Mouse (Mus musculus): Measurements from ENCODE around the gene Zfp874a. TPM values are rescaled to one million over a fixed set of nuclear protein-coding genes. Genes with fewer than 3 reads are reported as not detected.

The Zfp874a gene
- polyA plus RNA-seq (2014; fragmentation: Nextera tagmentation; extraction: Ambion mirVana) = 7.5 TPM in 2 replicates

GRCm38 (mm10) chr13:67451172-67452020 lies at the start of gene Zfp874a:
Zfp874a (minus strand) TSS chr13:67451624.
- peak; percentile 87 for DNase-seq (ENCODE audit: low spot score)
- 1% methylated on average over 20 of the region's 20 CpGs for WGBS
- no peak within 1 kb of the TSS for H3K27ac ChIP-seq (ENCODE audit: low read depth, low read length)

DNA sequence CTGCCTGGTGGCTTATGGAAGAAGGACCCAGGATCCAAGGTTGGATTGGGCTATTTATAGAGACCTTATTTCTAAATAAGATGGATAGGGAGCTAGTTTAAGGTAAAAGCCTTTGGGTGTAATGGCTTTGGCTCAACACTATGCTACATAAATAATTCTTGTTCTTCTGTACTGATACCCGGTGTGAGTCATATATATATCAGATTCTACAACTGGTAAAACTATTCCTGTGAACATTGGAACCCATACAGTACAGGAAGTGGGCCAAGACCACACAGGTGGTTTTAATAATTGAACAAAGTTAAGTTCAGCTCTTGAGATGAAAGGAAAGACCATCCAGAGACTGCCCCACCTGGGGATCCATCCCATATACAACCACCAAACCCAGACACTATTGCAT lies 49.5 kb upstream of the Zfp874a start:
- Histone ChIP-seq H3K4me2 (replicated peaks; ENCODE audit: low read depth, low read length) (no peak overlapping the region), H3K36me3 (ENCODE audit: control insufficient read depth, insufficient read depth, low read length) (no peaks in the 10 kb centered on the region), H3K4me3 (ENCODE audit: low read depth, low read length) (no peak overlapping the region), H3K27ac (ENCODE audit: low read depth, low read length) (no peak overlapping the region), H3K4me1 (replicated peaks; ENCODE audit: control insufficient read depth, insufficient read depth, low read length) (no peaks in the 10 kb centered on the region), H3K9me3 (ENCODE audit: control insufficient read depth, low read length) (no peaks in the 10 kb centered on the region), H3K27me3 (ENCODE audit: control insufficient read depth, insufficient read depth, low read length) (no peaks in the 10 kb centered on the region), H3K9ac (ENCODE audit: low read depth, low read length) (no peak overlapping the region)
- ATAC-seq (ENCODE audit: low FRiP score) (peak; percentile 41), DNase-seq (ENCODE audit: low spot score) (no peak)
- WGBS = 68% methylated on average over 1 of the region's 1 CpGs

More at GRCm38 (mm10) chr13:67451172-67452020, at the start of gene Zfp874a:
- ATAC-seq (ENCODE audit: low FRiP score) = peak; percentile 96
- peak within 1 kb of the TSS; percentile 45 for H3K4me3 ChIP-seq (ENCODE audit: low read depth, low read length)
- peak within 1 kb of the TSS; percentile 52 for H3K4me2 ChIP-seq (replicated peaks; ENCODE audit: low read depth, low read length)
- peak within 1 kb of the TSS; percentile 51 for H3K9ac ChIP-seq (ENCODE audit: low read depth, low read length)
- H3K27me3 ChIP-seq (ENCODE audit: control insufficient read depth, insufficient read depth, low read length) = no peaks in the 10 kb centered on the region
- no peaks in the 10 kb centered on the region for H3K36me3 ChIP-seq (ENCODE audit: control insufficient read depth, insufficient read depth, low read length)
- no peaks in the 10 kb centered on the region for H3K9me3 ChIP-seq (ENCODE audit: control insufficient read depth, low read length)
- no peaks in the 10 kb centered on the region for H3K4me1 ChIP-seq (replicated peaks; ENCODE audit: control insufficient read depth, insufficient read depth, low read length)

- H3K27me3 ChIP-seq (ENCODE audit: control insufficient read depth, insufficient read depth, low read length) = no peaks in the 10 kb centered on the region
- H3K9ac ChIP-seq (ENCODE audit: low read depth, low read length) = peak within 1 kb of the TSS; percentile 70
- peak; percentile 97 for ATAC-seq (ENCODE audit: low FRiP score)
- H3K4me1 ChIP-seq (replicated peaks; ENCODE audit: control insufficient read depth, insufficient read depth, low read length) = no peaks in the 10 kb centered on the region
- peak; percentile 89 for DNase-seq (ENCODE audit: low spot score)
- H3K9me3 ChIP-seq (ENCODE audit: control insufficient read depth, low read length) = no peaks in the 10 kb centered on the region
- no peak within 1 kb of the TSS for H3K27ac ChIP-seq (ENCODE audit: low read depth, low read length)
- 1% methylated on average over 22 of the region's 22 CpGs for WGBS
- H3K4me2 ChIP-seq (replicated peaks; ENCODE audit: low read depth, low read length) = peak within 1 kb of the TSS; percentile 73
- no peaks in the 10 kb centered on the region for H3K36me3 ChIP-seq (ENCODE audit: control insufficient read depth, insufficient read depth, low read length)
- peak within 1 kb of the TSS; percentile 77 for H3K4me3 ChIP-seq (ENCODE audit: low read depth, low read length)
Measured at GRCm38 (mm10) chr13:67500084-67500719, 48.8 kb upstream of the Zfp874a start, which contains the start of gene Zfp58. Zfp58 (minus strand) TSS chr13:67500555.

DNA sequence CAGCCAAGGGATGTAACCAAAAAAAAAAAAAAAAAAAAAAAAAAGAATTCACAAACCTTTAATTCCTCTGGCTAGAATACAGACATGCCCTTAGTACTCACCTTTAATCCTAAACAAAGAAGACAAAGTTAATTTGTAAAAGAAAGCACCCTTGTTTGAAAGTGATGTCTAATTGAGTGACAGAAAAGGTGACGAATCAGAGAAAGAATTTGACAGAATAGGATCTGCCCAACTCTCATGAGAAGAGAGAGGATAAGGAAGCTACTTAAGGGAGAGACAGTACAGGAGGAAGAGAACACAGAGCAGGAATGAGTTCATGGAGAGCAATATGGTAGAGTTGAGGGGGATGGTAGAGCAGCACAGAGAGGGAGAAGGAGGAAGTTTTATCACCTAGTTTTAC lies 44.2 kb upstream of the Zfp874a start:
- no peaks in the 10 kb centered on the region for H3K4me1 ChIP-seq (replicated peaks; ENCODE audit: control insufficient read depth, insufficient read depth, low read length)
- H3K27ac ChIP-seq (ENCODE audit: low read depth, low read length) = no peak overlapping the region
- H3K4me2 ChIP-seq (replicated peaks; ENCODE audit: low read depth, low read length) = no peak overlapping the region
- no peak overlapping the region for H3K9ac ChIP-seq (ENCODE audit: low read depth, low read length)
- no peaks in the 10 kb centered on the region for H3K27me3 ChIP-seq (ENCODE audit: control insufficient read depth, insufficient read depth, low read length)
- no peak for DNase-seq (ENCODE audit: low spot score)
- 84% methylated on average over 1 of the region's 1 CpGs for WGBS
- ATAC-seq (ENCODE audit: low FRiP score) = no peak
- H3K9me3 ChIP-seq (ENCODE audit: control insufficient read depth, low read length) = peaks cover 5% of the 10 kb centered on the region; the same call in 1 of the 2 replicates
- peaks cover 17% of the 10 kb centered on the region for H3K36me3 ChIP-seq (ENCODE audit: control insufficient read depth, insufficient read depth, low read length)
- no peak overlapping the region for H3K4me3 ChIP-seq (ENCODE audit: low read depth, low read length)

DNA sequence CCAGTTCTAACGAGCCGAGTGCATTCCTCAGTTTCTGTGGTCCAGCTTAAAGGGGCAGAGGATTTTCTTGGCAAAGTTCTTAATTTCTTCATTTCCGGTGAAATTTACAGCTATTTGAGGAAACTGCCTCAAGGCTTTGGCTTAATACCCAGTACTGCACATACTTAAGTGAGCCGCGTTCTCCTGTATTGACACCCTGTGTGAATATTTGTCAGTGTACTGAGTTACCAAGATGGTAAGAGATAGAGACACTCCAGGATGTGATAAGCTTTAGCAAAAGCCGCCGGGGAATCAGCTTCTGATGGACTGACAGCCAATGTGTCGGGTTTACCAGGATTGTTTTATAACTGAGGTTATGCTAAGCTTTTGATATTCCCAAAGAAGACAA lies 33.0 kb upstream of the Zfp874a start:
- peak; percentile 7 for DNase-seq (ENCODE audit: low spot score)
- Histone ChIP-seq H3K9ac (ENCODE audit: low read depth, low read length) (0 out of 2 replicates have a peak overlapping the region, but pooled peaks have one; percentile 32), H3K4me3 (ENCODE audit: low read depth, low read length) (peak overlapping the region; percentile 44), H3K4me1 (replicated peaks; ENCODE audit: control insufficient read depth, insufficient read depth, low read length) (no peaks in the 10 kb centered on the region), H3K27ac (ENCODE audit: low read depth, low read length) (no peak overlapping the region), H3K36me3 (ENCODE audit: control insufficient read depth, insufficient read depth, low read length) (peaks cover 2% of the 10 kb centered on the region; the same call in 1 of the 2 replicates), H3K4me2 (replicated peaks; ENCODE audit: low read depth, low read length) (peak overlapping the region; percentile 64), H3K27me3 (ENCODE audit: control insufficient read depth, insufficient read depth, low read length) (no peaks in the 10 kb centered on the region), H3K9me3 (ENCODE audit: control insufficient read depth, low read length) (no peaks in the 10 kb centered on the region)
- WGBS = 46% methylated on average over 8 of the region's 8 CpGs
- peak; percentile 63 for ATAC-seq (ENCODE audit: low FRiP score)

DNA sequence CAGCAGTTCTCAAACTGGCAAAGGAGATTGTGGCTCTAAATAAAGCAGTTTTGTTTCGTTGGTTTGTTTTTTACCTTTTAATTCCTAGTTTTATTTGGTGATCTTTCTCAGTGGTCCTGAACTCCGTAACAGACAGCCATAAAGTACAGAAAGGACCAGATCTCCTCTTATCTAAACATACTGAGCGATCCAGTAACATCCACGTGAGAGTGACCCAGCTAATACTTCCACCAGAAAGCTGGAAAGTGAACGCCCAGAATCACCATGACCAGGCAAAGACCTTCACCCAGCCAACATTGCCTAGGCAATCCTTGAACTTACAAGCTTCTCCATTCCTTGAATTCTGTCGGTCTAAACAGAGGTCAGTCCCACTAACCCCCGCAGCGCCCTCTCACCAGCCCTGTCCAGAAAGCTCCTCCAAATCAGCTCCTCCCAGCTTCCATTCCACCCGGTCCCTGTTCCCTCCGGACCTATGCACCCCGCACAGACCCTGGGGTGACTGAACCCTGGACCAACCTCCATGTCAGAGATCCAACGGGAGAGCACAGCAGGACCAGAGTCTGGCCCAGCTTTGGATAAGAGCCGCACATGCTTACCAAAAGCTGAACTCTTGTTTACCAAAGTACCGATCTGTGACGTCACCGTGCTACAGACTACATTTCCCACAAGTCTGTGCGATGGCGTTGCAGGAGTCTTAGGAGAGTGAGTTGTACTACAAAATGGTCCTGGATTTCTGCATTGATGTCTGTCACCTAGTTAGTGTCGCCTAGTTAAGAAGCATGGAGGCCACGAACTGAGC lies 32.4 kb upstream of the Zfp874a start, which contains the start of gene Zfp874b:
Gene Zfp874b, minus strand, starts transcription at position 634 of the 799 bp plus-strand sequence.
- no peak within 1 kb of the TSS for H3K27ac ChIP-seq (ENCODE audit: low read depth, low read length)
- H3K4me1 ChIP-seq (replicated peaks; ENCODE audit: control insufficient read depth, insufficient read depth, low read length) = no peaks in the 10 kb centered on the region
- no peaks in the 10 kb centered on the region for H3K9me3 ChIP-seq (ENCODE audit: control insufficient read depth, low read length)
- H3K4me2 ChIP-seq (replicated peaks; ENCODE audit: low read depth, low read length) = peak within 1 kb of the TSS; percentile 64
- no peaks in the 10 kb centered on the region for H3K36me3 ChIP-seq (ENCODE audit: control insufficient read depth, insufficient read depth, low read length)
- peak; percentile 89 for DNase-seq (ENCODE audit: low spot score)
- H3K4me3 ChIP-seq (ENCODE audit: low read depth, low read length) = peak within 1 kb of the TSS; percentile 44
- H3K9ac ChIP-seq (ENCODE audit: low read depth, low read length) = peak within 1 kb of the TSS; percentile 32; the same call in 1 of the 2 replicates
- H3K27me3 ChIP-seq (ENCODE audit: control insufficient read depth, insufficient read depth, low read length) = no peaks in the 10 kb centered on the region
- ATAC-seq (ENCODE audit: low FRiP score) = peak; percentile 94
- WGBS = 7% methylated on average over 20 of the region's 20 CpGs

GRCm38 (mm10) chr13:67481528-67481927 lies 30.1 kb upstream of the Zfp874a start:
- Histone ChIP-seq H3K9me3 (ENCODE audit: control insufficient read depth, low read length) (no peaks in the 10 kb centered on the region), H3K36me3 (ENCODE audit: control insufficient read depth, insufficient read depth, low read length) (no peaks in the 10 kb centered on the region), H3K27me3 (ENCODE audit: control insufficient read depth, insufficient read depth, low read length) (no peaks in the 10 kb centered on the region), H3K4me2 (replicated peaks; ENCODE audit: low read depth, low read length) (no peak overlapping the region), H3K9ac (ENCODE audit: low read depth, low read length) (no peak overlapping the region), H3K27ac (ENCODE audit: low read depth, low read length) (no peak overlapping the region), H3K4me1 (replicated peaks; ENCODE audit: control insufficient read depth, insufficient read depth, low read length) (no peaks in the 10 kb centered on the region), H3K4me3 (ENCODE audit: low read depth, low read length) (no peak overlapping the region)
- DNase-seq (ENCODE audit: low spot score) (no peak), ATAC-seq (ENCODE audit: low FRiP score) (no peak)
- WGBS = 70% methylated on average over 4 of the region's 4 CpGs

DNA sequence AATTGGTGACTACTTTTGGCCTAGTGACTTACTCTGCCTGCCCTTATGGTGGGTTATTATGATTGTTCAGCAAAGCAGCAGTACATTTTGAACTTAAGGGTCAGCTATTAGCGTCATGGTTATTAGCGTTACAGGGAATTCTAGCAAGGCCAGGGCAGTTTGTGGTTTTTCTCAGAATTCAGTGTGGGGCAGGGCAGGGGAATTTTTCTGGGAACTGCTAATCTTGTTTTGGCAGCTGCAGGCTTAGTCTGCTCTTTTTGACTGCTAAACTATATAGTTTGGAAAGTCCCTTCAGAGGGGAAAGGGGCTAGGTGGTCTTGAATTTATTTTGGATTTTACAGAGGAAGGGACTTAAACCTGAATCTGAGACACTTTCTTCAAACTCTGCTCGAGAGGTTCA lies 17.9 kb upstream of the Zfp874a start:
- no peak for DNase-seq (ENCODE audit: low spot score)
- 86% methylated on average over 3 of the region's 3 CpGs for WGBS
- Histone ChIP-seq H3K4me2 (replicated peaks; ENCODE audit: low read depth, low read length) (no peak overlapping the region), H3K4me1 (replicated peaks; ENCODE audit: control insufficient read depth, insufficient read depth, low read length) (no peaks in the 10 kb centered on the region), H3K27ac (ENCODE audit: low read depth, low read length) (no peak overlapping the region), H3K9ac (ENCODE audit: low read depth, low read length) (no peak overlapping the region), H3K9me3 (ENCODE audit: control insufficient read depth, low read length) (no peaks in the 10 kb centered on the region), H3K27me3 (ENCODE audit: control insufficient read depth, insufficient read depth, low read length) (no peaks in the 10 kb centered on the region), H3K4me3 (ENCODE audit: low read depth, low read length) (no peak overlapping the region), H3K36me3 (ENCODE audit: control insufficient read depth, insufficient read depth, low read length) (no peaks in the 10 kb centered on the region)
- ATAC-seq (ENCODE audit: low FRiP score) = no peak
